Mouse (Mus musculus) E14TG2a.4 (cell line): Measurements from ENCODE around the gene Myo10.

Experiments
- H3K27me3 ChIP-seq: 2 replicates; pipeline ENCODE4 v1.6.1; 2014; ENCODE audit warnings: low read length, control low read depth; ENCODE audit not compliant: insufficient read depth
- H3K36me3 ChIP-seq: 2 replicates; pipeline ENCODE4 v1.6.1; 2014; ENCODE audit warnings: low read length, control low read depth; ENCODE audit not compliant: insufficient read depth
- H3K4me1 ChIP-seq: replicated peaks from 2 replicates; pipeline ENCODE4 v1.6.1; 2014; ENCODE audit warnings: low read depth, low read length, control low read depth
- H3K4me3 ChIP-seq: replicated peaks from 2 replicates; pipeline ENCODE4 v1.5.1; 2014; ENCODE audit warnings: mild to moderate bottlenecking, low read length
- H3K9me3 ChIP-seq: 2 replicates; pipeline ENCODE4 v1.6.1; 2014; ENCODE audit warnings: low read length, control low read depth
- CTCF ChIP-seq: conservative IDR thresholded peaks from 2 replicates; pipeline ENCODE4 v1.5.1; 2014; ENCODE audit warnings: low read length
- NANOG ChIP-seq: IDR thresholded peaks from 2 replicates; pipeline ENCODE4 v1.6.1; 2014; ENCODE audit warnings: borderline replicate concordance, low read length, mixed read lengths
- POU5F1 ChIP-seq: IDR thresholded peaks from 2 replicates; pipeline ENCODE4 v1.6.1; 2014; ENCODE audit warnings: low read length, borderline replicate concordance

The Myo10 gene

GRCm38 (mm10) chr15:25603286-25603685 lies 19.0 kb upstream of the Myo10 start:
- no peaks in the 10 kb centered on the region for H3K9me3 ChIP-seq
- peaks cover 26% of the 10 kb centered on the region for H3K4me1 ChIP-seq
- peaks cover under 1% of the 10 kb centered on the region; the same call in 1 of the 2 replicates for H3K27me3 ChIP-seq
- no peak overlapping the region for H3K4me3 ChIP-seq
- TF ChIP-seq CTCF (no peak), POU5F1 (no peak), NANOG (no peak)
- H3K36me3 ChIP-seq: no peaks in the 10 kb centered on the region

- Histone ChIP-seq H3K36me3 (no peaks in the 10 kb centered on the region), H3K27me3 (no peaks in the 10 kb centered on the region), H3K4me1 (peaks cover 26% of the 10 kb centered on the region), H3K4me3 (no peak overlapping the region), H3K9me3 (no peaks in the 10 kb centered on the region)
- TF ChIP-seq POU5F1: no peak
- no peak for TF ChIP-seq NANOG
- TF ChIP-seq CTCF: peak; percentile 45
Observed at GRCm38 (mm10) chr15:25604231-25604630, 18.1 kb upstream of the Myo10 start.

GRCm38 (mm10) chr15:25605376-25605775 lies 16.9 kb upstream of the Myo10 start:
- H3K9me3 ChIP-seq: no peaks in the 10 kb centered on the region
- no peak overlapping the region for H3K4me3 ChIP-seq
- no peaks in the 10 kb centered on the region for H3K36me3 ChIP-seq
- H3K27me3 ChIP-seq: no peaks in the 10 kb centered on the region
- H3K4me1 ChIP-seq: peaks cover 26% of the 10 kb centered on the region
- TF ChIP-seq CTCF (no peak), NANOG (no peak), POU5F1 (no peak)

GRCm38 (mm10) chr15:25608742-25609141 lies 13.6 kb upstream of the Myo10 start:
- Histone ChIP-seq H3K9me3 (no peaks in the 10 kb centered on the region), H3K36me3 (no peaks in the 10 kb centered on the region), H3K4me1 (peaks cover 9% of the 10 kb centered on the region), H3K4me3 (no peak overlapping the region), H3K27me3 (0 out of 2 replicates have a peak, but pooled peaks cover 9% of the 10 kb centered on the region)
- TF ChIP-seq NANOG (no peak), CTCF (no peak), POU5F1 (no peak)

GRCm38 (mm10) chr15:25609253-25609652 lies 13.1 kb upstream of the Myo10 start:
- TF ChIP-seq NANOG (no peak), CTCF (no peak), POU5F1 (no peak)
- H3K4me3 ChIP-seq: no peak overlapping the region
- no peaks in the 10 kb centered on the region for H3K9me3 ChIP-seq
- peaks cover 12% of the 10 kb centered on the region; the same call in 1 of the 2 replicates for H3K27me3 ChIP-seq
- no peaks in the 10 kb centered on the region for H3K36me3 ChIP-seq
- H3K4me1 ChIP-seq: peaks cover 7% of the 10 kb centered on the region

- Histone ChIP-seq H3K4me1 (peaks cover 7% of the 10 kb centered on the region), H3K36me3 (no peaks in the 10 kb centered on the region), H3K27me3 (peaks cover 13% of the 10 kb centered on the region), H3K9me3 (no peaks in the 10 kb centered on the region), H3K4me3 (no peak overlapping the region)
- no peak for TF ChIP-seq NANOG
- TF ChIP-seq POU5F1: no peak
- TF ChIP-seq CTCF: no peak
Observed at GRCm38 (mm10) chr15:25611178-25611577, 11.1 kb upstream of the Myo10 start.

- TF ChIP-seq CTCF: no peak
- no peak for TF ChIP-seq POU5F1
- no peak for TF ChIP-seq NANOG
- no peak overlapping the region for H3K4me3 ChIP-seq
- peaks cover 7% of the 10 kb centered on the region for H3K27me3 ChIP-seq
- 0 out of 2 replicates have a peak, but pooled peaks cover 3% of the 10 kb centered on the region for H3K36me3 ChIP-seq
- H3K4me1 ChIP-seq: peaks cover 42% of the 10 kb centered on the region
- H3K9me3 ChIP-seq: no peaks in the 10 kb centered on the region
Observed at GRCm38 (mm10) chr15:25620560-25620959, 1.8 kb upstream of the Myo10 start.

- H3K9me3 ChIP-seq: no peaks in the 10 kb centered on the region
- H3K4me3 ChIP-seq: peak overlapping the region; percentile 98
- TF ChIP-seq CTCF: no peak
- TF ChIP-seq POU5F1: no peak
- no peak; the same call in 1 of the 2 replicates for TF ChIP-seq NANOG
- H3K27me3 ChIP-seq: peaks cover 7% of the 10 kb centered on the region
- peaks cover 43% of the 10 kb centered on the region for H3K4me1 ChIP-seq
- 0 out of 2 replicates have a peak, but pooled peaks cover 3% of the 10 kb centered on the region for H3K36me3 ChIP-seq
Observed at GRCm38 (mm10) chr15:25621351-25622199, 750 bp upstream of the Myo10 start.
